Mouse (Mus musculus): Measurements from ENCODE around the gene Pold4. TPM values are rescaled to one million over a fixed set of nuclear protein-coding genes. Genes with fewer than 3 reads are reported as not detected.

Gene Pold4
- polyA plus RNA-seq (2015; fragmentation: Nextera tagmentation; extraction: Ambion mirVana), result 20.4 and 20.6 TPM in 2 replicates

GRCm38 (mm10) chr19:4231253-4232185, at the start of gene Pold4:
TSS of gene Pold4 (plus strand) at chr19:4231899.
- Histone ChIP-seq H3K27me3 (replicated peaks) (peaks cover 12% of the 10 kb centered on the region; the same call in 1 of the 2 replicates), H3K9me3 (no peaks in the 10 kb centered on the region), H3K4me2 (peak within 1 kb of the TSS; percentile 84), H3K36me3 (replicated peaks) (no peaks in the 10 kb centered on the region), H3K4me3 (peak within 1 kb of the TSS; percentile 63), H3K9ac (peak within 1 kb of the TSS; percentile 77), H3K4me1 (peaks cover 11% of the 10 kb centered on the region), H3K27ac (peak within 1 kb of the TSS; percentile 79)
- peak; percentile 96 for ATAC-seq (replicated peaks)
- WGBS, result 11% methylated on average over 26 of the region's 26 CpGs

DNA sequence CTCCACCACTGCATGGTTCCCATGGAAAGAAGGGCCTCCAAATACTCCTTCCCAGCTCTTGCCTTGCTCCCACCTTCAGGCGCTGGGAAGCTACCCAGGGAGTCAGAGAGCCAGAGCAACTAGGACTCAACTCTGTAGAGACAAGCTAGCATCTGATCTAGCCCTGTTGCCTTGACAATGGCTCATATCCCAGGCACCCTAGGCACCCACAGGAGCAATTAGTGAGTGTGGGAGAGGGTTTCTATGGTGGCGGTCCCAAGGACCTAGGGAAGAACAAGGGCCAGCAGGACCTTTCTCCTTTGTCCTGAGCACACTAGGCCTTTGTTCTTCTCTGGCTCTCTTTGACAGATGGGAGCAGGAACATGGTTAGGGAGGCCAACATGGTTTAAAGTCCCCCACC, 48.0 kb upstream of the Pold4 start:
- ATAC-seq (replicated peaks), result no peak
- Histone ChIP-seq H3K9me3 (no peaks in the 10 kb centered on the region), H3K9ac (no peak overlapping the region), H3K27ac (no peak overlapping the region), H3K27me3 (replicated peaks) (no peaks in the 10 kb centered on the region), H3K4me3 (no peak overlapping the region), H3K4me1 (peaks cover 9% of the 10 kb centered on the region), H3K36me3 (replicated peaks) (no peaks in the 10 kb centered on the region), H3K4me2 (no peak overlapping the region)
- 78% methylated on average over 2 of the region's 2 CpGs for WGBS

- H3K9ac ChIP-seq, result no peak overlapping the region
- H3K4me2 ChIP-seq, result no peak overlapping the region
- no peaks in the 10 kb centered on the region for H3K27me3 ChIP-seq (replicated peaks)
- no peak overlapping the region for H3K27ac ChIP-seq
- no peak for ATAC-seq (replicated peaks)
- no peak overlapping the region for H3K4me3 ChIP-seq
- H3K36me3 ChIP-seq (replicated peaks), result no peaks in the 10 kb centered on the region
- no peaks in the 10 kb centered on the region for H3K9me3 ChIP-seq
- 59% methylated on average over 15 of the region's 15 CpGs for WGBS
- peaks cover 9% of the 10 kb centered on the region for H3K4me1 ChIP-seq
Measured at GRCm38 (mm10) chr19:4184976-4185975, 46.4 kb upstream of the Pold4 start.

DNA sequence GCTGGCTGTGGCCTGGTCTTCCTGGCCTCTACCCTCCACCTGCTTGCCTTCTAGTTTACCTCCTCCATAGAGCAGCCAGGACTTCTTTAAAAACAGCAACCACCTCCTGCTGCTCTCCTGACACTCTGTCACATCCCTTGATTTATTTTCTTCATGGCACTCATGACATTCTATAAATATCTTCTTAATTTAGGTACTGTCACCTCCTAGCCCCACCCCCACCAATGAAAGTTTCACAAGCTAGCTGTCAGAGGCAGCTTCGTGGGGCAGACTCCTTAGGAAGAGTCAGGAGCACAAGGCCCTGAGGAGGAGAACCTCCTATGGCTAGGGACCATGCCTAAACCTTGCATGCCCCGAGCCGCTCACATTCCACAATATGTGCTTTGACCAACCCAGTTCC, 44.4 kb upstream of the Pold4 start:
- H3K4me3 ChIP-seq, result no peak overlapping the region
- H3K4me1 ChIP-seq, result peaks cover 2% of the 10 kb centered on the region; the same call in 1 of the 2 replicates
- 75% methylated on average over 3 of the region's 3 CpGs for WGBS
- no peak overlapping the region for H3K27ac ChIP-seq
- ATAC-seq (replicated peaks), result no peak
- H3K36me3 ChIP-seq (replicated peaks), result no peaks in the 10 kb centered on the region
- H3K9me3 ChIP-seq, result no peaks in the 10 kb centered on the region
- no peak overlapping the region for H3K9ac ChIP-seq
- no peaks in the 10 kb centered on the region for H3K27me3 ChIP-seq (replicated peaks)
- H3K4me2 ChIP-seq, result no peak overlapping the region

GRCm38 (mm10) chr19:4189051-4189620, 42.6 kb upstream of the Pold4 start:
- WGBS, result 89% methylated on average over 12 of the region's 12 CpGs
- Histone ChIP-seq H3K9ac (no peak overlapping the region), H3K36me3 (replicated peaks) (peaks cover 2% of the 10 kb centered on the region), H3K27me3 (replicated peaks) (no peaks in the 10 kb centered on the region), H3K27ac (no peak overlapping the region), H3K9me3 (no peaks in the 10 kb centered on the region), H3K4me2 (no peak overlapping the region), H3K4me1 (peaks cover 14% of the 10 kb centered on the region), H3K4me3 (no peak overlapping the region)
- no peak for ATAC-seq (replicated peaks)

- Histone ChIP-seq H3K4me2 (peak within 1 kb of the TSS; percentile 93), H3K4me1 (peaks cover 19% of the 10 kb centered on the region), H3K9me3 (no peaks in the 10 kb centered on the region), H3K27ac (peak within 1 kb of the TSS; percentile 84), H3K4me3 (peak within 1 kb of the TSS; percentile 70), H3K36me3 (replicated peaks) (peaks cover 18% of the 10 kb centered on the region), H3K9ac (peak within 1 kb of the TSS; percentile 88), H3K27me3 (replicated peaks) (no peaks in the 10 kb centered on the region)
- ATAC-seq (replicated peaks), result 0 out of 2 replicates have a peak, but pooled peaks have one; percentile 6
- 70% methylated on average over 4 of the region's 4 CpGs for WGBS
Measured at GRCm38 (mm10) chr19:4190831-4191334, 40.8 kb upstream of the Pold4 start, which contains the start of gene Tbc1d10c. TSS of gene Tbc1d10c (minus strand) at chr19:4191284.

DNA sequence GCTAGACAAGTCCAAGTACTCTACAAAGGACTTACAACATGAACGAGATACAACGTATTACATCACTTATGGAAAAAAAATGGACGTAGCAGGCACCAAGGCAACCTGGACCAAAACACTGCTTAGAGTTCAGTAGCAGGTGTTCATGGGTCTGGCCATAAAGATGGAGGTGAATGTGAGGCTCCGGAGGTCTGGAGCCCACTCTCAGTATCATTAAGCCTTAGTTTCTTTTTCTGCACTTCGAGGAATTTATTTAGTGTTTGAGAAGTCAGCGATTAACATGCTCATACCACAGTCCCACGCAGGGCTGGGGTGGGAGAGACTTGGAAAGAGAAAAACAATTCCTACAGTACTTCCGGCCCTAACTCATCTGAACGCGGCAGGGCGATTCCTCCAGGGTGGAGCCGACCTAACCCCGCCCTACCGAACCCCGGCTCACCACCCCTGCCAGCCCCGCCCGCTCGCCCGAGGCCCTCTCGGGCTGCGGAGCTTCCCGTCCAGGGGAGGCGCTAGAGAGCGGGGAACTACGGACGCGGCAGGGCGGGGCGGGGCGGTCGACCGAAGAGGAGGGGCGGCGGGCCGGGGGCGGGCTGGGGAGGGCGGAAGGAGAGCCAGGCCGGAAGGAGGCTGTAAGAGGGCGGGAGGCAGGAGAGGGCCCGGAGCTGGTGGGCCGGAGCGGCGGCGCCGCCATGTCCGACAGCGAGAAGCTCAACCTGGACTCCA, 40.0 kb upstream of the Pold4 start, which contains the start of gene Ppp1ca:
Gene Ppp1ca, plus strand, starts transcription at position 538 of the 723 bp plus-strand sequence.
- H3K4me1 ChIP-seq, result peaks cover 24% of the 10 kb centered on the region
- WGBS, result 6% methylated on average over 42 of the region's 47 CpGs
- no peaks in the 10 kb centered on the region for H3K9me3 ChIP-seq
- H3K27me3 ChIP-seq (replicated peaks), result no peaks in the 10 kb centered on the region
- peaks cover 26% of the 10 kb centered on the region for H3K36me3 ChIP-seq (replicated peaks)
- peak within 1 kb of the TSS; percentile 88 for H3K9ac ChIP-seq
- peak within 1 kb of the TSS; percentile 70 for H3K4me3 ChIP-seq
- peak; percentile 90 for ATAC-seq (replicated peaks)
- peak within 1 kb of the TSS; percentile 84 for H3K27ac ChIP-seq
- peak within 1 kb of the TSS; percentile 93 for H3K4me2 ChIP-seq

GRCm38 (mm10) chr19:4192251-4192985, 39.3 kb upstream of the Pold4 start:
- peak; percentile 44 for ATAC-seq (replicated peaks)
- peak overlapping the region; percentile 93 for H3K4me2 ChIP-seq
- peaks cover 28% of the 10 kb centered on the region for H3K36me3 ChIP-seq (replicated peaks)
- H3K27ac ChIP-seq, result peak overlapping the region; percentile 84
- H3K4me1 ChIP-seq, result peaks cover 24% of the 10 kb centered on the region
- peak overlapping the region; percentile 88 for H3K9ac ChIP-seq
- peak overlapping the region; percentile 70 for H3K4me3 ChIP-seq
- H3K9me3 ChIP-seq, result no peaks in the 10 kb centered on the region
- under 1% methylated on average over 50 of the region's 52 CpGs for WGBS
- no peaks in the 10 kb centered on the region for H3K27me3 ChIP-seq (replicated peaks)

DNA sequence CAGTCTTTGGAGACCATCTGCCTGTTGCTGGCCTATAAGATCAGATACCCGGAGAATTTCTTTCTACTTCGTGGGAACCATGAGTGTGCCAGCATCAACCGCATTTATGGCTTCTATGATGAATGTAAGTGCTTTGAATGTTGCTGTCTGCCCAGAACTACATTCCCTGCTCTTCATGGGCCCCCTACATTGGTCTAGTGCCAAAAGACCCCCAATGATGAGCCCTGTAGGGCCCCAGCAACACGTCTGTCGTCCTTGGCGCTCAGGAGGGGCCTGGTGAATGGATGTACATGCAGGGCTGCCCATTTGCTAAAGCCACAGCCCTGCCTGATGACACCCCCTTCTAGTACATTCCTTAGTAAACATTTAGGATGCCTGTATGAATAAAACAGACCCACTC, 38.6 kb upstream of the Pold4 start:
- no peaks in the 10 kb centered on the region for H3K27me3 ChIP-seq (replicated peaks)
- H3K4me1 ChIP-seq, result peaks cover 24% of the 10 kb centered on the region
- ATAC-seq (replicated peaks), result no peak
- WGBS, result 55% methylated on average over 6 of the region's 6 CpGs
- H3K9ac ChIP-seq, result peak overlapping the region; percentile 88
- H3K36me3 ChIP-seq (replicated peaks), result peaks cover 28% of the 10 kb centered on the region
- H3K4me3 ChIP-seq, result peak overlapping the region; percentile 70
- H3K4me2 ChIP-seq, result peak overlapping the region; percentile 93
- peak overlapping the region; percentile 84; the same call in 1 of the 2 replicates for H3K27ac ChIP-seq
- H3K9me3 ChIP-seq, result no peaks in the 10 kb centered on the region

GRCm38 (mm10) chr19:4194021-4194724, 37.5 kb upstream of the Pold4 start:
- Histone ChIP-seq H3K4me1 (peaks cover 24% of the 10 kb centered on the region), H3K4me3 (no peak overlapping the region), H3K9me3 (no peaks in the 10 kb centered on the region), H3K27me3 (replicated peaks) (no peaks in the 10 kb centered on the region), H3K9ac (no peak overlapping the region), H3K36me3 (replicated peaks) (peaks cover 28% of the 10 kb centered on the region), H3K4me2 (peak overlapping the region; percentile 93), H3K27ac (no peak overlapping the region)
- ATAC-seq (replicated peaks), result no peak
- WGBS, result 83% methylated on average over 8 of the region's 8 CpGs
